Mouse (Mus musculus): ENCODE results near the gene Crnkl1.

- TF ChIP-seq CTCF (IDR thresholded peaks at IDR 0.05; ENCODE audit: low read depth, low read length): no peak
- no peak for TF ChIP-seq POLR2A (IDR thresholded peaks at IDR 0.05; ENCODE audit: insufficient read depth, low read length)
Observed at GRCm38 (mm10) chr2:145971237-145972010, 36.6 kb upstream of the Crnkl1 start.

Measured in ES-Bruce4 (cell line).